Mouse (Mus musculus) hindbrain, embryonic 11.5 days (tissue): ENCODE results near the gene Psmb7. TPM values are rescaled to one million over a fixed set of nuclear protein-coding genes. Genes with fewer than 3 reads are reported as not detected.
A peak's percentile ranks its signal among the peaks of the same experiment; 100 is the strongest.

ENCODE experiments used
- ATAC-seq: fragments of 200-750 bp; cut with Nextera tagmentation; 2 replicates; pipeline ENCODE4 v1.8.0; 2017; ENCODE audit warnings: mild to moderate bottlenecking, moderate TSS enrichment, moderate library complexity; ENCODE audit not compliant: low FRiP score
- DNase-seq: peaks from one replicate; pipeline ENCODE4 v3.0.0-alpha.2; 2015; ENCODE audit warnings: low spot score
- H3K27ac ChIP-seq: fragments of 300-500 bp; sonication (generic); 2 replicates; pipeline ENCODE4 v1.5.1; 2014; ENCODE audit warnings: mild to moderate bottlenecking, low read depth, low read length
- H3K27me3 ChIP-seq: fragments of 300-500 bp; sonication (generic); 2 replicates; pipeline ENCODE4 v1.6.1; 2014; ENCODE audit warnings: mild to moderate bottlenecking, low read length, moderate library complexity, mixed read lengths; ENCODE audit not compliant: control insufficient read depth, insufficient read depth
- H3K36me3 ChIP-seq: fragments of 300-500 bp; sonication (generic); 2 replicates; pipeline ENCODE4 v1.6.1; 2014; ENCODE audit warnings: mild to moderate bottlenecking, low read length, moderate library complexity, mixed read lengths; ENCODE audit not compliant: control insufficient read depth, insufficient read depth
- H3K4me1 ChIP-seq: fragments of 300-500 bp; sonication (generic); replicated peaks from 2 replicates; pipeline ENCODE4 v1.6.1; 2014; ENCODE audit warnings: low read length, mixed read lengths; ENCODE audit not compliant: control insufficient read depth, insufficient read depth
- H3K4me2 ChIP-seq: fragments of 300-500 bp; sonication (generic); replicated peaks from 2 replicates; pipeline ENCODE4 v1.6.1; 2014; ENCODE audit warnings: mild to moderate bottlenecking, low read depth, low read length
- H3K4me3 ChIP-seq: fragments of 300-500 bp; sonication (generic); 2 replicates; pipeline ENCODE4 v1.5.1; 2014; ENCODE audit warnings: low read depth, low read length
- H3K9ac ChIP-seq: fragments of 300-500 bp; sonication (generic); 2 replicates; pipeline ENCODE4 v1.6.1; 2014; ENCODE audit warnings: low read depth, low read length
- H3K9me3 ChIP-seq: fragments of 300-500 bp; sonication (generic); 2 replicates; pipeline ENCODE4 v1.6.1; 2016; ENCODE audit warnings: low read length; ENCODE audit not compliant: control insufficient read depth
- WGBS: fragments of 180-500 bp; shearing (Covaris S2); extraction: QIAGEN DNeasy Blood & Tissue Kit; methylation state at CpG from one replicate; pipeline ENCODE4 v1.1.7; 2014; 5-methylcytosine and 5-hydroxymethylcytosine counted together
- polyA plus RNA-seq: library from polyadenylated mRNA; unstranded; fragments of >200 nt; fragmentation: Nextera tagmentation; extraction: Ambion mirVana; gene quantifications from 2 replicates; pipeline ENCODE4 v1.2.1, GENCODE M21; 2014

The Psmb7 gene
- polyA plus RNA-seq: 355 and 367 TPM in 2 replicates

- WGBS: 2% methylated on average over 52 of the region's 52 CpGs
- Histone ChIP-seq H3K27me3 (no peaks in the 10 kb centered on the region), H3K4me1 (no peaks in the 10 kb centered on the region), H3K36me3 (no peaks in the 10 kb centered on the region), H3K27ac (0 out of 2 replicates have a peak within 1 kb of the TSS, but pooled peaks have one; percentile 62), H3K4me3 (peak within 1 kb of the TSS; percentile 95), H3K9ac (peak within 1 kb of the TSS; percentile 88), H3K9me3 (no peaks in the 10 kb centered on the region), H3K4me2 (peak within 1 kb of the TSS; percentile 77)
- peak; percentile 94 for DNase-seq
- peak; percentile 81 for ATAC-seq
These were observed at the start of gene Psmb7 for GRCm38 (mm10) chr2:38643625-38644427. Psmb7 (minus strand) TSS chr2:38644087.

- peak; percentile 66 for DNase-seq
- H3K4me3 ChIP-seq: no peak overlapping the region
- no peak overlapping the region for H3K27ac ChIP-seq
- H3K4me2 ChIP-seq: no peak overlapping the region
- no peaks in the 10 kb centered on the region for H3K9me3 ChIP-seq
- no peaks in the 10 kb centered on the region for H3K36me3 ChIP-seq
- H3K27me3 ChIP-seq: no peaks in the 10 kb centered on the region
- ATAC-seq: no peak
- no peak overlapping the region for H3K9ac ChIP-seq
- peaks cover 8% of the 10 kb centered on the region; the same call in 1 of the 2 replicates for H3K4me1 ChIP-seq
- 26% methylated on average over 8 of the region's 8 CpGs for WGBS
These were observed 47.7 kb upstream of the Psmb7 start for GRCm38 (mm10) chr2:38691542-38691941.

GRCm38 (mm10) chr2:38689881-38690280, 46.0 kb upstream of the Psmb7 start:
- no peak for ATAC-seq
- Histone ChIP-seq H3K4me3 (no peak overlapping the region), H3K36me3 (no peaks in the 10 kb centered on the region), H3K9me3 (no peaks in the 10 kb centered on the region), H3K27me3 (no peaks in the 10 kb centered on the region), H3K27ac (no peak overlapping the region), H3K4me1 (peaks cover 8% of the 10 kb centered on the region; the same call in 1 of the 2 replicates), H3K4me2 (no peak overlapping the region), H3K9ac (no peak overlapping the region)
- no peak for DNase-seq
- WGBS: 50% methylated on average over 1 of the region's 1 CpGs

GRCm38 (mm10) chr2:38688791-38689520, 45.1 kb upstream of the Psmb7 start:
- DNase-seq: peak; percentile 92

GRCm38 (mm10) chr2:38685746-38686145, 41.9 kb upstream of the Psmb7 start:
- H3K4me3 ChIP-seq: no peak overlapping the region
- 76% methylated on average over 3 of the region's 3 CpGs for WGBS
- no peaks in the 10 kb centered on the region for H3K27me3 ChIP-seq
- H3K9ac ChIP-seq: no peak overlapping the region
- H3K36me3 ChIP-seq: no peaks in the 10 kb centered on the region
- no peaks in the 10 kb centered on the region for H3K9me3 ChIP-seq
- ATAC-seq: no peak
- no peak for DNase-seq
- H3K27ac ChIP-seq: no peak overlapping the region
- H3K4me1 ChIP-seq: peaks cover 8% of the 10 kb centered on the region; the same call in 1 of the 2 replicates
- H3K4me2 ChIP-seq: no peak overlapping the region

More at GRCm38 (mm10) chr2:38688791-38689520, 45.1 kb upstream of the Psmb7 start:
- Histone ChIP-seq H3K27ac (peak overlapping the region; percentile 39), H3K4me2 (peak overlapping the region; percentile 55), H3K4me3 (peak overlapping the region; percentile 22), H3K9me3 (no peaks in the 10 kb centered on the region), H3K9ac (peak overlapping the region; percentile 49), H3K4me1 (peaks cover 8% of the 10 kb centered on the region; the same call in 1 of the 2 replicates), H3K36me3 (no peaks in the 10 kb centered on the region), H3K27me3 (no peaks in the 10 kb centered on the region)
- WGBS: 3% methylated on average over 29 of the region's 29 CpGs
- peak; percentile 91 for ATAC-seq

- Histone ChIP-seq H3K9ac (no peak overlapping the region), H3K27ac (no peak overlapping the region), H3K27me3 (no peaks in the 10 kb centered on the region), H3K4me2 (no peak overlapping the region), H3K9me3 (no peaks in the 10 kb centered on the region), H3K4me3 (no peak overlapping the region), H3K4me1 (peaks cover 3% of the 10 kb centered on the region; the same call in 1 of the 2 replicates), H3K36me3 (no peaks in the 10 kb centered on the region)
- 86% methylated on average over 5 of the region's 5 CpGs for WGBS
- ATAC-seq (no peak), DNase-seq (no peak)
These were observed 39.2 kb upstream of the Psmb7 start for GRCm38 (mm10) chr2:38683083-38683482.

GRCm38 (mm10) chr2:38682209-38682608, 38.3 kb upstream of the Psmb7 start:
- 92% methylated on average over 5 of the region's 5 CpGs for WGBS
- H3K4me3 ChIP-seq: no peak overlapping the region
- H3K36me3 ChIP-seq: no peaks in the 10 kb centered on the region
- peaks cover 2% of the 10 kb centered on the region; the same call in 1 of the 2 replicates for H3K4me1 ChIP-seq
- H3K9me3 ChIP-seq: no peaks in the 10 kb centered on the region
- no peak for ATAC-seq
- DNase-seq: no peak
- H3K27ac ChIP-seq: no peak overlapping the region
- H3K4me2 ChIP-seq: no peak overlapping the region
- no peak overlapping the region for H3K9ac ChIP-seq
- H3K27me3 ChIP-seq: no peaks in the 10 kb centered on the region

- H3K27ac ChIP-seq: no peak overlapping the region
- no peak overlapping the region for H3K4me2 ChIP-seq
- no peaks in the 10 kb centered on the region for H3K36me3 ChIP-seq
- ATAC-seq (no peak), DNase-seq (no peak)
- no peak overlapping the region for H3K4me3 ChIP-seq
- no peaks in the 10 kb centered on the region for H3K4me1 ChIP-seq
- H3K27me3 ChIP-seq: no peaks in the 10 kb centered on the region
- no peaks in the 10 kb centered on the region for H3K9me3 ChIP-seq
- no peak overlapping the region for H3K9ac ChIP-seq
These were observed 35.1 kb upstream of the Psmb7 start for GRCm38 (mm10) chr2:38678947-38679346.
